Mouse (Mus musculus) CH12.LX (cell line): ENCODE data around the gene Uox. TPM values are rescaled to one million over a fixed set of nuclear protein-coding genes. Genes with fewer than 3 reads are reported as not detected.

ENCODE experiments used
- DNase-seq: peaks from one replicate; pipeline ENCODE4 v3.0.0-alpha.2; 2013; ENCODE audit errors: extremely low read depth
- H3K27ac ChIP-seq: 2 replicates; pipeline ENCODE4 v1.5.1; 2012; ENCODE audit warnings: low read depth, mild to moderate bottlenecking, control low read depth, moderate library complexity; ENCODE audit not compliant: insufficient read depth
- H3K27me3 ChIP-seq: replicated peaks from 2 replicates; pipeline ENCODE3; 2012; ENCODE audit warnings: inconsistent platforms
- H3K36me3 ChIP-seq, 2 experiments: replicated peaks in 1 of 2; 2 replicates each; pipeline versions ENCODE3 to v1.6.1; 2012; ENCODE audit warnings: inconsistent platforms in 1 of 2, low read length in 1 of 2, mild to moderate bottlenecking in 1 of 2, mixed read lengths in 1 of 2, moderate library complexity in 1 of 2; ENCODE audit not compliant: control insufficient read depth in 1 of 2, insufficient read depth in 1 of 2
- H3K4me1 ChIP-seq, 2 experiments: 2 replicates each; pipeline ENCODE4 v1.6.1; 2012; ENCODE audit warnings: inconsistent platforms in 1 of 2, moderate library complexity in 1 of 2; ENCODE audit not compliant: insufficient read depth in 2 of 2, control insufficient read depth in 1 of 2
- H3K4me2 ChIP-seq: 2 replicates; pipeline ENCODE4 v1.6.1; 2012; ENCODE audit warnings: low read depth, mild to moderate bottlenecking, control low read depth; ENCODE audit not compliant: poor library complexity, insufficient read depth, severe bottlenecking
- H3K4me3 ChIP-seq, 3 experiments: fragments of 150-350 bp in 1 of 3; sonication (generic) in 1 of 3; replicated peaks in 1 of 3; 2 replicates each; pipeline versions ENCODE3 to v1.5.1; 2011 to 2012; ENCODE audit warnings: low read depth in 2 of 3, low read length in 2 of 3, mild to moderate bottlenecking in 2 of 3, moderate library complexity in 2 of 3, control low read depth in 1 of 3, improper control_type of control experiment in 1 of 3, inconsistent platforms in 1 of 3, mixed read lengths in 1 of 3; ENCODE audit not compliant: poor library complexity in 1 of 3
- H3K79me2 ChIP-seq: replicated peaks from 2 replicates; pipeline ENCODE4 v1.6.1; 2012; ENCODE audit warnings: mild to moderate bottlenecking, moderate library complexity; ENCODE audit not compliant: control insufficient read depth, poor library complexity, insufficient read depth, severe bottlenecking; ENCODE audit errors: extremely low read depth
- H3K9ac ChIP-seq: 2 replicates; pipeline ENCODE4 v1.6.1; 2012; ENCODE audit warnings: low read depth, mild to moderate bottlenecking, control low read depth, moderate library complexity; ENCODE audit not compliant: insufficient read depth
- H3K9me3 ChIP-seq: replicated peaks from 2 replicates; pipeline ENCODE3; 2012; ENCODE audit warnings: low read length, inconsistent platforms, mixed read lengths
- CHD2 ChIP-seq: IDR thresholded peaks from 2 replicates; pipeline ENCODE4 v1.6.1; 2011; ENCODE audit warnings: low read length, improper control_type of control experiment
- CTCF ChIP-seq, 2 experiments: IDR thresholded peaks in 1 of 2; conservative IDR thresholded peaks in 1 of 2; 2 replicates each; pipeline ENCODE4 v1.5.1; 2011 to 2012; ENCODE audit warnings: low read depth in 2 of 2, low read length in 2 of 2, improper control_type of control experiment in 1 of 2, inconsistent platforms in 1 of 2, mild to moderate bottlenecking in 1 of 2, moderate library complexity in 1 of 2
- E2F4 ChIP-seq: IDR thresholded peaks from 2 replicates; pipeline ENCODE4 v1.6.1; 2011; ENCODE audit warnings: low read depth, low read length, improper control_type of control experiment; ENCODE audit not compliant: insufficient replicate concordance
- ELF1 ChIP-seq: IDR thresholded peaks from 2 replicates; pipeline ENCODE4 v1.6.1; 2014; ENCODE audit warnings: low read depth, mild to moderate bottlenecking, inconsistent platforms, low read length, improper control_type of control experiment
- GABPA ChIP-seq: IDR thresholded peaks from 2 replicates; pipeline ENCODE4 v1.6.1; 2012; ENCODE audit warnings: low read depth, low read length, improper control_type of control experiment, inconsistent platforms; ENCODE audit not compliant: insufficient replicate concordance
- IRF4 ChIP-seq: IDR thresholded peaks from 2 replicates; pipeline ENCODE4 v1.6.1; 2014; ENCODE audit warnings: low read depth, mild to moderate bottlenecking, inconsistent platforms, low read length, improper control_type of control experiment
- JUN ChIP-seq: IDR thresholded peaks from 2 replicates; pipeline ENCODE4 v1.6.1; 2011; ENCODE audit warnings: low read depth, mild to moderate bottlenecking, low read length, improper control_type of control experiment, moderate library complexity; ENCODE audit not compliant: insufficient read depth
- JUND ChIP-seq: conservative IDR thresholded peaks from 2 replicates; pipeline ENCODE4 v1.6.1; 2011; ENCODE audit warnings: low read depth, low read length, improper control_type of control experiment
- KAT2A ChIP-seq: IDR thresholded peaks from 2 replicates; pipeline ENCODE4 v1.6.1; 2012; ENCODE audit warnings: low read length, improper control_type of control experiment, inconsistent platforms; ENCODE audit not compliant: insufficient replicate concordance
- MAX ChIP-seq: IDR thresholded peaks from 2 replicates; pipeline ENCODE4 v1.6.1; 2011; ENCODE audit warnings: low read length, improper control_type of control experiment
- MAZ ChIP-seq: IDR thresholded peaks from 2 replicates; pipeline ENCODE4 v1.6.1; 2012; ENCODE audit warnings: low read depth, mild to moderate bottlenecking, inconsistent platforms, low read length, improper control_type of control experiment, moderate library complexity
- MEF2A ChIP-seq: IDR thresholded peaks from 2 replicates; pipeline ENCODE4 v1.6.1; 2014; ENCODE audit warnings: low read depth, mild to moderate bottlenecking, inconsistent platforms, low read length, improper control_type of control experiment, borderline replicate concordance
- MXI1 ChIP-seq: IDR thresholded peaks from 2 replicates; pipeline ENCODE4 v1.6.1; 2011; ENCODE audit warnings: mild to moderate bottlenecking, low read depth, low read length, improper control_type of control experiment
- NRF1 ChIP-seq: IDR thresholded peaks from 2 replicates; pipeline ENCODE4 v1.6.1; 2014; ENCODE audit warnings: low read depth, mild to moderate bottlenecking, inconsistent platforms, low read length, improper control_type of control experiment, moderate library complexity
- POLR2AphosphoS2 ChIP-seq: IDR thresholded peaks from 2 replicates; pipeline ENCODE4 v1.6.1; 2011; ENCODE audit warnings: low read depth, low read length, improper control_type of control experiment
- RAD21 ChIP-seq: IDR thresholded peaks from 2 replicates; pipeline ENCODE4 v1.6.1; 2011; ENCODE audit warnings: low read depth, mild to moderate bottlenecking, low read length, improper control_type of control experiment, moderate library complexity
- USF2 ChIP-seq: conservative IDR thresholded peaks from 2 replicates; pipeline ENCODE4 v1.6.1; 2011; ENCODE audit warnings: low read depth, low read length, improper control_type of control experiment
- ZKSCAN1 ChIP-seq: IDR thresholded peaks from 2 replicates; pipeline ENCODE4 v1.6.1; 2012; ENCODE audit warnings: low read depth, inconsistent platforms, low read length, improper control_type of control experiment, borderline replicate concordance
- ZNF384 ChIP-seq: IDR thresholded peaks from 2 replicates; pipeline ENCODE4 v1.6.1; 2012; ENCODE audit warnings: low read depth, low read length, improper control_type of control experiment, inconsistent platforms
- dilution Hi-C: fragments of 300-500 bp; cut with MboI; formaldehyde crosslinking; loops from 2 replicates; pipeline ENCODE4 v1.14.3; 2020; ENCODE audit warnings: low sequenced_read_pairs; ENCODE audit not compliant: extremely low pct_unique_long_range_greater_than_20kb, extremely low pct_ligation_motif_present
- in situ Hi-C: fragments of 300-500 bp; cut with MboI; formaldehyde crosslinking; loops from 3 replicates; pipeline ENCODE4 v1.14.3; 2019; ENCODE audit warnings: low sequenced_read_pairs, low pct_ligation_motif_present, low pct_unique_long_range_greater_than_20kb, mixed read lengths
- polyA plus RNA-seq: library from polyadenylated mRNA; unstranded; fragments of >175 nt; gene quantifications from 2 replicates; pipeline ENCODE4 v1.2.1, GENCODE M21; 2012; ENCODE audit warnings: low read depth; ENCODE audit not compliant: insufficient read length
- total RNA-seq, 2 experiments: library from RNA; depleted of rRNA; stranded (reverse); fragments of 300-350 nt in 1 of 2; fragments of >200 nt in 1 of 2; gene quantifications; 2 replicates each; pipeline ENCODE4 v1.2.3; 2012 to 2014

Uox gene
- total and polyA plus RNA-seq, 3 experiments, result not detected

- Histone ChIP-seq H3K36me3 (no peaks in the 10 kb centered on the region), H3K9me3 (no peaks in the 10 kb centered on the region), H3K9ac (no peak overlapping the region), H3K79me2 (no peaks in the 10 kb centered on the region), H3K4me1 (peaks cover 17 to 19% of the 10 kb centered on the region in 2 experiments; a peak in 3 of 4 replicates), H3K4me3 (no peak overlapping the region), H3K4me2 (no peak overlapping the region), H3K27me3 (no peaks in the 10 kb centered on the region), H3K27ac (no peak overlapping the region)
- TF ChIP-seq KAT2A (no peak), ELF1 (no peak), MXI1 (no peak), MAX (no peak), POLR2AphosphoS2 (no peak), ZNF384 (no peak), NRF1 (no peak), JUN (no peak), CTCF (conservative IDR thresholded peaks at IDR 0.05 in 1 of 2, IDR thresholded peaks at IDR 0.05 in 1 of 2; ENCODE audit: low read depth in 2 of 2, low read length in 2 of 2) (no peak), MAZ (no peak), MEF2A (no peak), E2F4 (no peak), ZKSCAN1 (no peak), RAD21 (no peak), JUND (no peak), CHD2 (no peak), IRF4 (no peak), USF2 (no peak)
- in situ Hi-C loops, result no loop called here
- dilution Hi-C loops, result no loop called here
- no peak for DNase-seq
These were observed 79.2 kb downstream of the Uox start for GRCm38 (mm10) chr3:146649311-146649894.

GRCm38 (mm10) chr3:146650716-146651115 is 80.5 kb downstream of the Uox start:
- TF ChIP-seq ELF1, result no peak
- TF ChIP-seq MXI1, result no peak
- no peak for TF ChIP-seq GABPA
- H3K27ac ChIP-seq, result no peak overlapping the region
- dilution Hi-C loops, result no loop called here
- no peaks in the 10 kb centered on the region for H3K9me3 ChIP-seq
- no peak overlapping the region for H3K4me2 ChIP-seq
- no peak overlapping the region for H3K9ac ChIP-seq
- H3K79me2 ChIP-seq, result no peaks in the 10 kb centered on the region
- H3K36me3 ChIP-seq, result no peaks in the 10 kb centered on the region
- H3K4me1 ChIP-seq, result peaks cover 25 to 27% of the 10 kb centered on the region in 2 experiments
- H3K4me3 ChIP-seq, result no peak overlapping the region
- DNase-seq, result no peak
- H3K27me3 ChIP-seq, result no peaks in the 10 kb centered on the region
- in situ Hi-C loops, result no loop called here
